Mouse (Mus musculus) thymus, postnatal 14 days (tissue): ENCODE data around the gene Arpp21.
"Not testable (repeated sequence)": the region's sequence is repeated elsewhere in the genome, so short reads cannot be mapped to it uniquely, and the experiment has no call there.

Source experiments
- DNase-seq: peaks from one replicate; pipeline ENCODE4 v3.0.0; 2021

Arpp21 gene

GRCm38 (mm10) chr9:112098267-112098666 is 137.5 kb downstream of the Arpp21 start:
- no peak for DNase-seq

- DNase-seq, result no peak
Observed at GRCm38 (mm10) chr9:112095708-112096107, 140.0 kb downstream of the Arpp21 start.

- no peak for DNase-seq
Observed at GRCm38 (mm10) chr9:112095198-112095597, 140.5 kb downstream of the Arpp21 start.

GRCm38 (mm10) chr9:112078903-112079302 is 156.8 kb downstream of the Arpp21 start:
- DNase-seq, result no peak

GRCm38 (mm10) chr9:112078453-112078852 is 157.3 kb downstream of the Arpp21 start:
- DNase-seq, result no peak

GRCm38 (mm10) chr9:112075273-112075672 is 160.5 kb downstream of the Arpp21 start:
- no peak for DNase-seq

- DNase-seq, result no peak
Observed at GRCm38 (mm10) chr9:112074872-112075271, 160.9 kb downstream of the Arpp21 start.

GRCm38 (mm10) chr9:112071368-112071767 is 164.4 kb downstream of the Arpp21 start:
- DNase-seq, result no peak

GRCm38 (mm10) chr9:112070961-112071360 is 164.8 kb downstream of the Arpp21 start:
- no peak for DNase-seq

- DNase-seq, result no peak
Observed at GRCm38 (mm10) chr9:112068250-112068649, 167.5 kb downstream of the Arpp21 start.

- DNase-seq, result no peak
Observed at GRCm38 (mm10) chr9:112060696-112061425, 174.9 kb downstream of the Arpp21 start.

GRCm38 (mm10) chr9:112054807-112055381 is 180.8 kb downstream of the Arpp21 start:
- DNase-seq, result no peak

GRCm38 (mm10) chr9:112047903-112048467 is 187.8 kb downstream of the Arpp21 start:
- no peak for DNase-seq

- DNase-seq, result no peak
Observed at GRCm38 (mm10) chr9:112040566-112040965, 195.2 kb downstream of the Arpp21 start.

- DNase-seq, result no peak
Observed at GRCm38 (mm10) chr9:112037732-112038131, 198.0 kb downstream of the Arpp21 start.

- DNase-seq, result not testable (repeated sequence)
Observed at GRCm38 (mm10) chr9:112033840-112034239, 201.9 kb downstream of the Arpp21 start.

- no peak for DNase-seq
Observed at GRCm38 (mm10) chr9:112032169-112032568, 203.6 kb downstream of the Arpp21 start.

- DNase-seq, result no peak
Observed at GRCm38 (mm10) chr9:112023562-112024015, 212.1 kb downstream of the Arpp21 start.

- no peak for DNase-seq
Observed at GRCm38 (mm10) chr9:112023111-112023510, 212.6 kb downstream of the Arpp21 start.
